Comparison of ENCODE assay signal across 7 mouse cellular contexts in genomic region chr2:77249771-77250681, GRCm38 (mm10). TPM values are rescaled to one million over a fixed set of nuclear protein-coding genes. Genes with fewer than 3 reads are reported as not detected.
DNase-seq lines count a peak whose midpoint lies in the region; ATAC-seq and TF ChIP-seq lines count a peak whose summit lies in the region.

No protein-coding gene starts in this region.

- in situ Hi-C loops in ES-E14 (cut with MboI; ENCODE audit: low sequenced_read_pairs in 2 of 2, unreplicated experiment in 2 of 2) = no loop called here

- no peaks in the 10 kb centered on the region for H3K9me3 ChIP-seq in ES-E14 (ENCODE audit: control insufficient read depth, insufficient read depth, low read depth, low read length)

- H3K36me3 ChIP-seq in ES-E14 (ENCODE audit: control insufficient read depth, insufficient read depth, low read length, poor library complexity, severe bottlenecking) = no peaks in the 10 kb centered on the region
- H3K36me3 ChIP-seq in testis, adult 2 months (ENCODE audit: control insufficient read depth, insufficient read depth, low read length) = no peaks in the 10 kb centered on the region

- peak; percentile 69; the same call in 1 of the 2 replicates for ATAC-seq in megakaryocyte, adult 5-6 weeks (ENCODE audit: poor library complexity, severe bottlenecking)

- no peaks in the 10 kb centered on the region for H3K4me1 ChIP-seq in ES-E14 (ENCODE audit: control insufficient read depth in 2 of 2, insufficient read depth in 2 of 2, low read length in 2 of 2, poor library complexity in 1 of 2)
- H3K4me1 ChIP-seq in cerebellum, adult 2 months (ENCODE audit: control insufficient read depth, insufficient read depth, low read length) = peaks cover 16% of the 10 kb centered on the region
- no peaks in the 10 kb centered on the region for H3K4me1 ChIP-seq in testis, adult 2 months (ENCODE audit: control insufficient read depth, insufficient read depth, low read length)

- TF ChIP-seq CTCF in cerebellum, adult 2 months (IDR thresholded peaks at IDR 0.05; ENCODE audit: borderline replicate concordance, insufficient read depth, low read depth, low read length) = peak; percentile 94
- peak; percentile 57; the same call in 1 of the 2 replicates for TF ChIP-seq CTCF in testis, adult 2 months (IDR thresholded peaks at IDR 0.05; ENCODE audit: control insufficient read depth, insufficient read depth, insufficient replicate concordance, low read depth, low read length)

- 47% methylated on average over 8 of the region's 8 CpGs for WGBS in cerebellum, adult 2 months

- no peak overlapping the region for H3K4me3 ChIP-seq in ES-E14 (ENCODE audit: insufficient read depth in 1 of 2, low read depth in 1 of 2, low read length in 2 of 2, poor library complexity in 1 of 2, severe bottlenecking in 1 of 2)
- H3K4me3 ChIP-seq in cerebellum, adult 2 months (replicated peaks; ENCODE audit: insufficient read depth, low read depth, low read length) = no peak overlapping the region
- no peak overlapping the region for H3K4me3 ChIP-seq in testis, adult 2 months (ENCODE audit: control insufficient read depth, low read depth, low read length)

- TF ChIP-seq POLR2A in cerebellum, adult 2 months (IDR thresholded peaks at IDR 0.05; ENCODE audit: borderline replicate concordance, insufficient read depth, low read length) = no peak
- TF ChIP-seq POLR2A in testis, adult 2 months (IDR thresholded peaks at IDR 0.05; ENCODE audit: control insufficient read depth, low read depth, low read length) = no peak

- no peak overlapping the region for H3K9ac ChIP-seq in ES-E14 (ENCODE audit: insufficient read depth, low read depth, low read length, poor library complexity, severe bottlenecking)

- peak; percentile 63 for DNase-seq in CD4-positive helper T cell, adult 2 months (ENCODE audit: low read depth, low spot score)
- peak; percentile 38 for DNase-seq in ES-E14 (ENCODE audit: low read depth, low spot score)
- peak; percentile 76 to 77 for DNase-seq in cerebellum, adult 2 months
- peak; percentile 52 for DNase-seq in gastrocnemius, postnatal 10 days
- DNase-seq in kidney, adult 8-10 months = peak; percentile 58 to 72

- no peaks in the 10 kb centered on the region for H3K27me3 ChIP-seq in cerebellum, adult 2 months (ENCODE audit: control insufficient read depth, insufficient read depth, low read length)
- H3K27me3 ChIP-seq in testis, adult 2 months (ENCODE audit: control insufficient read depth, insufficient read depth, low read length) = no peaks in the 10 kb centered on the region

- no peak overlapping the region for H3K27ac ChIP-seq in ES-E14 (ENCODE audit: insufficient read depth, low read depth, low read length, poor library complexity, severe bottlenecking)
- no peak overlapping the region for H3K27ac ChIP-seq in cerebellum, adult 2 months (ENCODE audit: insufficient read depth, low read length)
- no peak overlapping the region for H3K27ac ChIP-seq in testis, adult 2 months (ENCODE audit: control insufficient read depth, insufficient read depth, low read depth, low read length)

TF ChIP-seq in ES-E14, 5 proteins besides CTCF, POLR2A, EP300 and RAD21:
- no peak for TF ChIP-seq MAFK (IDR thresholded peaks at IDR 0.05; ENCODE audit: insufficient read depth, low read depth, low read length)
- no peak for TF ChIP-seq HCFC1 (IDR thresholded peaks at IDR 0.05; ENCODE audit: borderline replicate concordance, insufficient read depth, low read length)
- no peak for TF ChIP-seq ZNF384 (IDR thresholded peaks at IDR 0.05; ENCODE audit: low read depth, low read length)
- TF ChIP-seq ZC3H11A (IDR thresholded peaks at IDR 0.05; ENCODE audit: borderline replicate concordance, low read depth, low read length) = no peak
- TF ChIP-seq CHD2 (IDR thresholded peaks at IDR 0.05; ENCODE audit: low read depth, low read length) = no peak

RNA-seq across cellular contexts. Expression of gene Sestd1, which starts 30.4 kb away (rescaled TPM):
- total RNA-seq in ES-E14 (2012; rRNA removed) = 11.4 and 12.4 TPM in 2 replicates
- 31.9 and 37.6 TPM in 2 replicates for polyA plus RNA-seq in cerebellum, adult 2 months (2012; rRNA removed)
- 10 to 100 TPM; 15.5 to 17.5 TPM for total RNA-seq in gastrocnemius, postnatal 10 days (2021)
- total RNA-seq in megakaryocyte, adult 5-6 weeks (2015) = 13.9 and 15.8 TPM in 2 replicates
- 21.1 and 25.6 TPM in 2 replicates for total RNA-seq in megakaryocyte, adult 5-6 weeks (2017)
- polyA plus RNA-seq in testis, adult 2 months (2012; rRNA removed) = 8.4 and 9.6 TPM in 2 replicates
